Mouse (Mus musculus) hindbrain, embryonic 13.5 days (tissue): ENCODE measurements around the gene Fam19a3. TPM values are rescaled to one million over a fixed set of nuclear protein-coding genes. Genes with fewer than 3 reads are reported as not detected.
A peak's percentile ranks its signal among the peaks of the same experiment; 100 is the strongest.
"Not testable (repeated sequence)": the region's sequence is repeated elsewhere in the genome, so short reads cannot be mapped to it uniquely, and the experiment has no call there.

Experiments
- ATAC-seq: fragments of 200-750 bp; cut with Nextera tagmentation; 2 replicates; pipeline ENCODE4 v1.8.0; 2017; ENCODE audit warnings: moderate TSS enrichment; ENCODE audit not compliant: low FRiP score
- H3K27ac ChIP-seq: fragments of 300-500 bp; sonication (generic); 2 replicates; pipeline ENCODE4 v1.5.1; 2015; ENCODE audit warnings: inconsistent platforms, mild to moderate bottlenecking, moderate library complexity
- H3K27me3 ChIP-seq: fragments of 300-500 bp; sonication (generic); 2 replicates; pipeline ENCODE4 v1.6.1; 2015; ENCODE audit warnings: mild to moderate bottlenecking, inconsistent platforms
- H3K36me3 ChIP-seq: fragments of 300-500 bp; sonication (generic); 2 replicates; pipeline ENCODE4 v1.6.1; 2015; ENCODE audit warnings: mild to moderate bottlenecking, inconsistent platforms
- H3K4me1 ChIP-seq: fragments of 300-500 bp; sonication (generic); replicated peaks from 2 replicates; pipeline ENCODE4 v1.6.1; 2015; ENCODE audit warnings: inconsistent platforms
- H3K4me2 ChIP-seq: fragments of 300-500 bp; sonication (generic); 2 replicates; pipeline ENCODE4 v1.6.1; 2015; ENCODE audit warnings: inconsistent platforms, mild to moderate bottlenecking, moderate library complexity
- H3K4me3 ChIP-seq: fragments of 300-500 bp; sonication (generic); 2 replicates; pipeline ENCODE4 v1.5.1; 2015; ENCODE audit warnings: mild to moderate bottlenecking, inconsistent platforms
- H3K9ac ChIP-seq: fragments of 300-500 bp; sonication (generic); 2 replicates; pipeline ENCODE4 v1.6.1; 2015; ENCODE audit warnings: mild to moderate bottlenecking, inconsistent platforms
- H3K9me3 ChIP-seq: fragments of 300-500 bp; sonication (generic); 2 replicates; pipeline ENCODE4 v1.6.1; 2016; ENCODE audit warnings: inconsistent platforms
- WGBS: fragments of 180-500 bp; shearing (Covaris S2); methylation state at CpG from one replicate; pipeline ENCODE4 v1.1.7; 2015; 5-methylcytosine and 5-hydroxymethylcytosine counted together
- polyA plus RNA-seq: library from polyadenylated mRNA; unstranded; fragments of >200 nt; fragmentation: Nextera tagmentation; extraction: Ambion mirVana; gene quantifications from 2 replicates; pipeline ENCODE4 v1.2.1, GENCODE M21; 2015

Gene Fam19a3
- polyA plus RNA-seq, 1 experiment from 2014 or later, result 0.06 TPM

DNA sequence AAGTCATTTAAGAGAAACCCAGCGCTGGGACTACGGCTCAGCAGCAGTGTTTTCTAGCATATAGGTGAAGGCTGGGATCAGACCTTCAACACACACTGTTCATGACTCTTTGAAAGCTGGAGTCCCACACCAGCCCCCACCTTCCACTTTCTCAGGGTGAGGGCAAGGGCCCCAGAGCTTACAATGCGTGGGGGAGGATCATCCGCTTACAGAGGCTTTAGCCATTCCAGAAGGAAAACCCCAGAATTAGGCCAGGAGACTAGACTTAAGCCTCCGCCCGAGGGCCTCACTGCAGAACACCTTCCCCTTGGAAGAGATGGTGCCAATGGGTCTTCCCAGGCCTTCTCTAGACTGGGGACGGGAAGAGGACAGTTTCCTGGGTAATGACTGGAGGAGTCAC lies 8.3 kb downstream of the Fam19a3 start:
- Histone ChIP-seq H3K27me3 (peaks cover 74% of the 10 kb centered on the region), H3K4me1 (peaks cover 7% of the 10 kb centered on the region), H3K36me3 (no peaks in the 10 kb centered on the region), H3K4me3 (no peak overlapping the region), H3K4me2 (no peak overlapping the region), H3K9me3 (no peaks in the 10 kb centered on the region), H3K27ac (no peak overlapping the region), H3K9ac (no peak overlapping the region)
- 81% methylated on average over 7 of the region's 7 CpGs for WGBS
- no peak for ATAC-seq

DNA sequence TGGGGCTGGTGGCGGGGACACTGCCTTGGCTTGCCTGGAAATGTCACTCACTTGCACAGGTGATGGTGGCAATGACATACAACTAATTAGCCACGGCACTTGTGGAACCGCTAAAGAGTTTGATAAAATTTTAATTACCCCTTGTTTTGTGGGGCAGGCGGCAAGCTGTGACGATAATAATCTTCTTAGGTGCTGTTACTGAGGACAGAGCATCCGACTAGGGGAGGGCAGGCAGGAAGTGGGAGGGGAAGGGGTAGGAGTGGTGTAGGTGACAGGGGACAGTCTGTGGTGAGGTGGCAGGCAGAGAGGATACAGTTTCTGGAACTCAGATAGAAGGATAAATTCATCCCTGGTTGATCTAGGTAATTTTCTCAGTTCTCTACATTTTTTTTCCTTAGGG lies 10.2 kb downstream of the Fam19a3 start:
- no peak overlapping the region for H3K27ac ChIP-seq
- H3K4me3 ChIP-seq, result no peak overlapping the region
- H3K4me2 ChIP-seq, result no peak overlapping the region
- H3K4me1 ChIP-seq, result no peaks in the 10 kb centered on the region
- no peak overlapping the region for H3K9ac ChIP-seq
- H3K27me3 ChIP-seq, result peaks cover 56% of the 10 kb centered on the region
- H3K36me3 ChIP-seq, result no peaks in the 10 kb centered on the region
- 77% methylated on average over 6 of the region's 6 CpGs for WGBS
- ATAC-seq, result no peak
- no peaks in the 10 kb centered on the region for H3K9me3 ChIP-seq

DNA sequence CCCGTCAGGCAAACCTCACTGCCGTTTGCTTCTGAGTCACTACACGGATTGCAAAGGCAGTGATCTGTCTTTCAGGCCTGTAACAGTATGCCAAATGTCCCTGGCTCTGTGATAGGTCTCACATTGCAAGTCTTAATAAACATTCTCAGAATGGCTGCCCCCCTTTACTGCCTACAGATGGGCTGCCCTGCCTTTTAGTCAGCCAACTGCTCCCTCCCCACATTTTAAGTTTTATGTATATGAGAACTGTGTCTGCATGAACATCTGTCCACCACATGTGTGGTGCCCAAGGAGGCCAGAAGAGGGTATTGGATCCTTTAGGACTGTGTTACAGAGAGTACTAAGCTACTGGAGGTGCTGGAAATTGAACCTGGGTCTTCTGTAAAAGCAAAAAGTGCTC lies 10.7 kb downstream of the Fam19a3 start:
- 76% methylated on average over 3 of the region's 3 CpGs for WGBS
- peaks cover 50% of the 10 kb centered on the region for H3K27me3 ChIP-seq
- H3K4me2 ChIP-seq, result no peak overlapping the region
- H3K4me3 ChIP-seq, result no peak overlapping the region
- H3K9ac ChIP-seq, result no peak overlapping the region
- no peak for ATAC-seq
- no peak overlapping the region for H3K27ac ChIP-seq
- H3K9me3 ChIP-seq, result no peaks in the 10 kb centered on the region
- H3K4me1 ChIP-seq, result no peaks in the 10 kb centered on the region
- H3K36me3 ChIP-seq, result no peaks in the 10 kb centered on the region

DNA sequence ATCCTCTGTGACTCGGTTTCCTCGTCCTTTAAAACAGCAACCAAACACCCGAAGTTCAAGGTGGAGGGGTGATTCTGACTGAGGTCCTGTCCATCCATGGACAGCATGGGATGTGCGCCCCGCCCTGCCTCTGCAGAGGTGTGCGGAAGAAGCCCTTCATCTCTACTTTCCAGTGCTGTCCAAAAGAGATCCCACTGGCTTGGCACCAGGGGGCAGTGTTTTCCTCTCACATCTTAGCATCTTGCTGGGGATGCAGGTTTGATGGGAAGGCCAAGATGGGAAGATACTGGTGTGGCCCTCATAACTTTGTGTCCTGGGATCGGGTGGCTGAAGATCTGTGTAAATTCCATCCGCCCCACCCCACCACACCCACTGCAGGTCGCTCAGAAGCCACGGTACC lies 11.6 kb downstream of the Fam19a3 start:
- no peak overlapping the region for H3K4me3 ChIP-seq
- no peak for ATAC-seq
- no peak overlapping the region for H3K27ac ChIP-seq
- H3K4me2 ChIP-seq, result no peak overlapping the region
- no peaks in the 10 kb centered on the region for H3K9me3 ChIP-seq
- no peak overlapping the region for H3K9ac ChIP-seq
- peaks cover 46% of the 10 kb centered on the region for H3K27me3 ChIP-seq
- no peaks in the 10 kb centered on the region for H3K36me3 ChIP-seq
- H3K4me1 ChIP-seq, result no peaks in the 10 kb centered on the region
- WGBS, result 66% methylated on average over 10 of the region's 10 CpGs

DNA sequence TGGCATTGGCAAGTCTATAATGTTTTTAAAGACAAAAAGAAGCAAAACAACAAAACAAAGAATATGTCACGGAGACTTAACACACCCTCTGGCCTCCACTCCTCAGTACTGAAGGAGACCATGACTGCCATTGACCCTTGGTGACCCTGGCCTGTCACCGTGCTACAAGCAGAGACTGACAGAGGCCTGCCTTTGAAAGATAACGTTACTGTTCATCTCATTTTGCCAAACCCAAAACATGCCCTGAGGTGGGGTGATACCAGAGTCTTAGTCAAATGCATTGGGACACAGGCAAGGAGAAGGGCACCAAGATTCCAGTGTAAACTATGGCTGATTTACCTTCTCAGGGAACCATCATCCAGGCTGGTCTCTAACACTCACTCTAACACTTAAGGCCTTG lies 12.5 kb downstream of the Fam19a3 start:
- Histone ChIP-seq H3K27me3 (peaks cover 42% of the 10 kb centered on the region), H3K4me1 (no peaks in the 10 kb centered on the region), H3K36me3 (no peaks in the 10 kb centered on the region), H3K4me3 (no peak overlapping the region), H3K4me2 (no peak overlapping the region), H3K27ac (no peak overlapping the region), H3K9me3 (no peaks in the 10 kb centered on the region), H3K9ac (no peak overlapping the region)
- ATAC-seq, result no peak
- 23% methylated on average over 3 of the region's 3 CpGs for WGBS

DNA sequence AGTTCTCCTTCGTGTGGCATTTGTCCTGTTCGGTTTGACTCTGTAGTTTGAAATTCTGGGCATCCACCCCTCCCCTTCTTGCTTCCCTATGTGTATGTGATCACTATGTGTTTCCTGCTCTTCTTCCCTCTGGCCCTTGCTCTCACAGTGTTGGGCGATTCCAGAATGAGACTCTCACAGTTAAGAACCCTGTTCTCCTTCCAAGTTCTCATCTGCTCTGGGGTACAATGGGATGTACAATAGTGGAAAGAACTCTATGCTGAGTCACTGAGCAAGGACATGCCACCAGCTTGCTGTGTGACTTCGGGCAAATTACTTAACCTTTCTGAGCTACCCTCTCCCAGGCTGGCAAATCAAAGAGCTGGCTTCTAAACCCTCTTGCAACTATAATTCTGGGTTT lies 13.9 kb downstream of the Fam19a3 start:
- no peak overlapping the region for H3K4me2 ChIP-seq
- no peak overlapping the region for H3K9ac ChIP-seq
- H3K36me3 ChIP-seq, result no peaks in the 10 kb centered on the region
- no peaks in the 10 kb centered on the region for H3K4me1 ChIP-seq
- no peak overlapping the region for H3K4me3 ChIP-seq
- H3K9me3 ChIP-seq, result no peaks in the 10 kb centered on the region
- H3K27ac ChIP-seq, result no peak overlapping the region
- H3K27me3 ChIP-seq, result peaks cover 32% of the 10 kb centered on the region
- ATAC-seq, result no peak
- WGBS, result 80% methylated on average over 4 of the region's 4 CpGs

DNA sequence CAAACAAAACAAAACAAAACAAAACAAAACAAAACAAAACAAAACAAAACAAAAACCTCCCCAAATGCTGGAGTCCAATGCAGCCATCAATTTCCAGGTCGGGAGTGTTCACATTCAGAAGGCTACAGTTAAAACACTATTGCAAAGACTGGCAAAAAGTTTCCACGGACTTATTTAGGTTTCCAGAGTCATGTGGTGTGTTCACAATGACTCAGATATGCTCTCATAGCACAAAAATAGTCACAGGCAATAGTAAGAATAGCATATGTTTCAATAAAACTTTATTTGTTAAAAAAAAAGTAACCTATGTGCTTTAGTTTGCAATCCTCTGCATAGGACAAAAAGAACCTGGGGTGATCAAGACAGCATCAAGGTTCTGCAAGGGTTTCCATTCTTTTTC lies 14.5 kb downstream of the Fam19a3 start:
- WGBS, result 66% methylated on average over 2 of the region's 2 CpGs
- ATAC-seq, result no peak
- H3K9ac ChIP-seq, result no peak overlapping the region
- H3K9me3 ChIP-seq, result no peaks in the 10 kb centered on the region
- H3K4me3 ChIP-seq, result no peak overlapping the region
- H3K4me1 ChIP-seq, result no peaks in the 10 kb centered on the region
- H3K36me3 ChIP-seq, result no peaks in the 10 kb centered on the region
- no peak overlapping the region for H3K4me2 ChIP-seq
- H3K27ac ChIP-seq, result no peak overlapping the region
- H3K27me3 ChIP-seq, result peaks cover 26% of the 10 kb centered on the region

DNA sequence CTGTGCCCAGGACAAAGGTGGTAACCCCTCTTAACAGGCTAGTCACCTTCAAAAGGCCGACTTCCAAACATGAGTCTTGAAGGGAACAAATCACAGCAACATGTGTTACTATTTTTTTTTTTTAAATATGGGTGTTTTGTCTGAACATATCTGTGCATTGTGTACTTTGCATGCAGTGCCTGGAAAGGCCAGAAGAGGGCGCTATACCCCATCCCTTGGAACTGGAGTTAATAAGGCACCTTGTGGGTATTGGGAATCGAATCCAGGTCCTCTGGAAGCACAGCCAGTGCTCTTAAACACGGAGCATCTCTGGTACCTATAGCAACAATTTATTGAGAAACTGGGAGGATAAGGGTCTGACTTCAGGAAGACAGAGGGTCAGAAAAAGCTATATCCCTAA lies 16.6 kb downstream of the Fam19a3 start:
- H3K9ac ChIP-seq, result no peak overlapping the region
- no peak overlapping the region for H3K4me2 ChIP-seq
- H3K36me3 ChIP-seq, result no peaks in the 10 kb centered on the region
- WGBS, result 28% methylated on average over 4 of the region's 4 CpGs
- H3K4me1 ChIP-seq, result no peaks in the 10 kb centered on the region
- ATAC-seq, result no peak
- no peak overlapping the region for H3K27ac ChIP-seq
- peaks cover 28% of the 10 kb centered on the region for H3K27me3 ChIP-seq
- H3K4me3 ChIP-seq, result no peak overlapping the region
- no peaks in the 10 kb centered on the region for H3K9me3 ChIP-seq

DNA sequence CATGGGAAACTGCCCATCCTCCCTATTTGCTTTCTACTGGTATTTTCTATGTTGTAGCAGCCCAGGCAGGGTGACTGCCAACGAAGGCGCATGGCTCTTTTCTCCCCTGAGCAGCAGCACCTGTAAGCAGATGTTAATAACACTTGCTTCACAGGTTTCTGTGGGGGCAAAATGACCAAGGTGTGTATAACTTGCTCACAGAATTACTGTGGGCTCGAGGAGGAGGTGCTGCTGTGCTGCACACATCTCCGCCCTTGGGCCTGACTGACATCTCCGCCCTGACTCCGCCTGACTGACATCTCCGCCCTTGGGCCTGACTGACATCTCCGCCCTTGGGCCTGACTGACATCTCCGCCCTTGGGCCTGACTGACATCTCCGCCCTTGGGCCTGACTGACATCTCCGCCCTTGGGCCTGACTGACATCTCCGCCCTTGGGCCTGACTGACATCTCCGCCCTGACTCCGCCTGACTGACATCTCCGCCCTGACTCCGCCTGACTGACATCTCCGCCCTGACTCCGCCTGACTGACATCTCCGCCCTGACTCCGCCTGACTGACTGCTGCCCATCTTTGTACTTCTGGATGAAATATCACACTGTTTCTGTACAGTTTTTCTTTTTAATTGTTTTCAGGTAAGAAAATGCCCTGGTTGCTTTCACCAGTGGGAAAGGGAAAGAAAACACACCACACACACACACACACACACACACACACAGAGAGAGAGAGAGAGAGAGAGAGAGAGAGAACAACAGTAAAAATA lies 19.4 kb downstream of the Fam19a3 start:
- H3K9ac ChIP-seq, H3K4me2 ChIP-seq, H3K9me3 ChIP-seq, H3K4me1 ChIP-seq, H3K36me3 ChIP-seq, H3K4me3 ChIP-seq, ATAC-seq, H3K27ac ChIP-seq: not testable (repeated sequence)
- 25% methylated on average over 20 of the region's 20 CpGs for WGBS
- H3K27me3 ChIP-seq, result peaks cover 36% of the 10 kb centered on the region

DNA sequence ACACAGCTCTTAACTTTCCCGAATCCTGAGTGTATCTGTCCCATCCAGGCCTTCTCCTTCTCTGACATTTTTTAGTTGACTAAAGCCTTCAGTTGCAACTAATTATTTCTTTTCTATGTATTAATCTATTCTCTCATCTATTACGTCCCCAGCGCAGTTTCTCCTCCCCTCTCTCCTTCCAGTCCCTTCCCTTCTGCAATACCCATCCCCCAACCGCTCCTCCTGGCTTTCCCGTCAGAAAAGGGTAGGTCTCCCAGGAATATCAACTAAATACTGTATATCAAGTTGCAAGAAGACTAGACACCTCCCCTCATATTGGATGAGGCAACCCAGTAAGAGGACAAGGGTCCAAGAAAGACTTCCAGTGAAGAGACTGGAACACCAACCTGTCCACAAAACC lies 22.8 kb downstream of the Fam19a3 start:
- H3K9me3 ChIP-seq, result no peaks in the 10 kb centered on the region
- H3K4me3 ChIP-seq, result peak overlapping the region; percentile 38
- H3K27ac ChIP-seq, result no peak overlapping the region
- H3K4me2 ChIP-seq, result peak overlapping the region; percentile 59
- no peaks in the 10 kb centered on the region for H3K36me3 ChIP-seq
- H3K4me1 ChIP-seq, result peaks cover 8% of the 10 kb centered on the region
- peaks cover 39% of the 10 kb centered on the region for H3K27me3 ChIP-seq
- 10% methylated on average over 5 of the region's 5 CpGs for WGBS
- ATAC-seq, result 0 out of 2 replicates have a peak, but pooled peaks have one; percentile 17
- peak overlapping the region; percentile 63 for H3K9ac ChIP-seq

DNA sequence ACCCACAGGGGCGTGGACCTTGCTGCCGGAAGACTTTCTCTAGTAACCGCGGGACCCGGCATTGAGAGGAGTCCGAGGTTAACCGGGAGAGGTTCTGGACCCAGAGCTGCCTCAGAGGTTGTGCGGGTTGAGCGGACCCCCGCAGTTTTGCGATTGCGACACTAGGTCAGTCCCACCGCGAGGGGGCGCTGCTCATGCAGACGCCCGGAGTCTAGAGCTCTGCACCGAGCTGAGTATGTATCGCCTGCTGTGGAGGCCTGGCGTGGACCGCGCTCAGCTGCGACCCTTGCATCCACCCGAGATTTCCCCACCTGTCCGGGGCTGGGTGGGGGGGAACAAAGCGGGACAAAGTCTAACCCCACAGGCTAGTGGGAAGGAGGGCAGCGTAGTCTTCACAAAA lies 23.2 kb downstream of the Fam19a3 start:
- no peak overlapping the region for H3K27ac ChIP-seq
- H3K9ac ChIP-seq, result peak overlapping the region; percentile 63
- 2% methylated on average over 26 of the region's 27 CpGs for WGBS

DNA sequence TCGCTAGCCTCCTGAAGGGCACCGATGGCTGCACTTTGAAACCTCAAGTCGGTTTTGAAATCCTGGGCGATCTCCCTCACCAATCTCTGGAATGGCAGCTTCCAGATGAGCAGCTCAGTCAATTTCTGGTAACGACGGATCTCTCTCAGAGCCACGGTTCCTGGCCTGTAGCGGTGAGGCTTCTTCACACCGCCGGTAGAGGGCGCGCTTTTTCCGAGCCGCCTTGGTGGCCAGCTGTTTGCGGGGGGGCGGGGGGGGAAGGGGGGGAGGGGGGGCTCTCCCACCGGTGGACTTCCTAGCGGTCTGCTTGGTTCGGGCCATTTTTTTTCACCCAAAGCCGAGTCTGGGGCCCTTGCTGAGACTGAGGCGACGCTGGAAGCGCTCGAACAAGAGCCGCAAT lies 28.8 kb downstream of the Fam19a3 start:
- H3K36me3 ChIP-seq, H3K9ac ChIP-seq, H3K4me2 ChIP-seq, ATAC-seq, H3K9me3 ChIP-seq, H3K4me1 ChIP-seq, H3K4me3 ChIP-seq, H3K27ac ChIP-seq: not testable (repeated sequence)
- peaks cover 11% of the 10 kb centered on the region for H3K27me3 ChIP-seq
- WGBS, result 10% methylated on average over 22 of the region's 25 CpGs

More for the DNA sequence above, 23.2 kb downstream of the Fam19a3 start:
- peaks cover 40% of the 10 kb centered on the region for H3K27me3 ChIP-seq
- no peaks in the 10 kb centered on the region for H3K9me3 ChIP-seq
- peaks cover 8% of the 10 kb centered on the region for H3K4me1 ChIP-seq
- H3K4me3 ChIP-seq, result peak overlapping the region; percentile 38
- peak; percentile 82 for ATAC-seq
- H3K36me3 ChIP-seq, result no peaks in the 10 kb centered on the region
- peak overlapping the region; percentile 59 for H3K4me2 ChIP-seq

DNA sequence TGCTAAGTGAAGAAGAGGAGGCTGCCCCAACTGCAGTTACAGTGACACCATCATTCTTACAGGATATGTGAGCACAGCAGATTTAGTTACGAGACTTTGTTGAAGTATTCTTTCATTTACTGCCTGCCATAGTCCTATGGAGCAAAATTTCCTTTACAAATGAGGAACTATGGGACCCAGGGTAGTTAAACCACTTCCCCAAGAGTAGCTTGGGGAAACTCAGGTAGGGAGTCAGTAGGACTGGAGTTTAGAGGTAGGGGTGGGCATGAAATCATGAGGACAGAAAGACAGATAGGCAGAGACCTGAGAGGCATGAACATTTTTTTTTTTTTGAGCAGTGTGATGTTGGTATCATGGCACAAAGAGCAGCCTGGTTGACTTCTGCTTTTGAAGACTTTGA lies 37.8 kb downstream of the Fam19a3 start:
- no peaks in the 10 kb centered on the region for H3K27me3 ChIP-seq
- WGBS, result 79% methylated on average over 1 of the region's 1 CpGs

More for the DNA sequence above, 37.8 kb downstream of the Fam19a3 start:
- ATAC-seq, result no peak
- Histone ChIP-seq H3K36me3 (no peaks in the 10 kb centered on the region), H3K9me3 (no peaks in the 10 kb centered on the region), H3K9ac (no peak overlapping the region), H3K27ac (no peak overlapping the region), H3K4me2 (no peak overlapping the region), H3K4me3 (no peak overlapping the region), H3K4me1 (no peaks in the 10 kb centered on the region)
